Mouse (Mus musculus) hindbrain, embryonic 13.5 days (tissue): ENCODE results near the gene Epo. TPM values are rescaled to one million over a fixed set of nuclear protein-coding genes. Genes with fewer than 3 reads are reported as not detected.
A peak's percentile ranks its signal among the peaks of the same experiment; 100 is the strongest.

Source experiments
- ATAC-seq: fragments of 200-750 bp; cut with Nextera tagmentation; 2 replicates; pipeline ENCODE4 v1.8.0; 2017; ENCODE audit warnings: moderate TSS enrichment; ENCODE audit not compliant: low FRiP score
- H3K27ac ChIP-seq: fragments of 300-500 bp; sonication (generic); 2 replicates; pipeline ENCODE4 v1.5.1; 2015; ENCODE audit warnings: inconsistent platforms, mild to moderate bottlenecking, moderate library complexity
- H3K27me3 ChIP-seq: fragments of 300-500 bp; sonication (generic); 2 replicates; pipeline ENCODE4 v1.6.1; 2015; ENCODE audit warnings: mild to moderate bottlenecking, inconsistent platforms
- H3K36me3 ChIP-seq: fragments of 300-500 bp; sonication (generic); 2 replicates; pipeline ENCODE4 v1.6.1; 2015; ENCODE audit warnings: mild to moderate bottlenecking, inconsistent platforms
- H3K4me1 ChIP-seq: fragments of 300-500 bp; sonication (generic); replicated peaks from 2 replicates; pipeline ENCODE4 v1.6.1; 2015; ENCODE audit warnings: inconsistent platforms
- H3K4me2 ChIP-seq: fragments of 300-500 bp; sonication (generic); 2 replicates; pipeline ENCODE4 v1.6.1; 2015; ENCODE audit warnings: inconsistent platforms, mild to moderate bottlenecking, moderate library complexity
- H3K4me3 ChIP-seq: fragments of 300-500 bp; sonication (generic); 2 replicates; pipeline ENCODE4 v1.5.1; 2015; ENCODE audit warnings: mild to moderate bottlenecking, inconsistent platforms
- H3K9ac ChIP-seq: fragments of 300-500 bp; sonication (generic); 2 replicates; pipeline ENCODE4 v1.6.1; 2015; ENCODE audit warnings: mild to moderate bottlenecking, inconsistent platforms
- H3K9me3 ChIP-seq: fragments of 300-500 bp; sonication (generic); 2 replicates; pipeline ENCODE4 v1.6.1; 2016; ENCODE audit warnings: inconsistent platforms
- WGBS: fragments of 180-500 bp; shearing (Covaris S2); methylation state at CpG from one replicate; pipeline ENCODE4 v1.1.7; 2015; 5-methylcytosine and 5-hydroxymethylcytosine counted together
- polyA plus RNA-seq: library from polyadenylated mRNA; unstranded; fragments of >200 nt; fragmentation: Nextera tagmentation; extraction: Ambion mirVana; gene quantifications from 2 replicates; pipeline ENCODE4 v1.2.1, GENCODE M21; 2015

The Epo gene
- polyA plus RNA-seq, 1 experiment from 2014 or later, result not detected

GRCm38 (mm10) chr5:137512847-137513794 lies 19.9 kb downstream of the Epo start:
- Histone ChIP-seq H3K4me2 (peak overlapping the region; percentile 93), H3K27me3 (no peaks in the 10 kb centered on the region), H3K27ac (0 out of 2 replicates have a peak overlapping the region, but pooled peaks have one; percentile 0), H3K9ac (peak overlapping the region; percentile 100), H3K36me3 (peaks cover 16% of the 10 kb centered on the region; the same call in 1 of the 2 replicates), H3K4me1 (peaks cover 56% of the 10 kb centered on the region), H3K4me3 (peak overlapping the region; percentile 97; the same call in 1 of the 2 replicates), H3K9me3 (no peaks in the 10 kb centered on the region)
- ATAC-seq, result 0 out of 2 replicates have a peak, but pooled peaks have one; percentile 43
- WGBS, result 82% methylated on average over 11 of the region's 11 CpGs

GRCm38 (mm10) chr5:137511706-137512105 lies 21.3 kb downstream of the Epo start:
- 63% methylated on average over 3 of the region's 3 CpGs for WGBS

DNA sequence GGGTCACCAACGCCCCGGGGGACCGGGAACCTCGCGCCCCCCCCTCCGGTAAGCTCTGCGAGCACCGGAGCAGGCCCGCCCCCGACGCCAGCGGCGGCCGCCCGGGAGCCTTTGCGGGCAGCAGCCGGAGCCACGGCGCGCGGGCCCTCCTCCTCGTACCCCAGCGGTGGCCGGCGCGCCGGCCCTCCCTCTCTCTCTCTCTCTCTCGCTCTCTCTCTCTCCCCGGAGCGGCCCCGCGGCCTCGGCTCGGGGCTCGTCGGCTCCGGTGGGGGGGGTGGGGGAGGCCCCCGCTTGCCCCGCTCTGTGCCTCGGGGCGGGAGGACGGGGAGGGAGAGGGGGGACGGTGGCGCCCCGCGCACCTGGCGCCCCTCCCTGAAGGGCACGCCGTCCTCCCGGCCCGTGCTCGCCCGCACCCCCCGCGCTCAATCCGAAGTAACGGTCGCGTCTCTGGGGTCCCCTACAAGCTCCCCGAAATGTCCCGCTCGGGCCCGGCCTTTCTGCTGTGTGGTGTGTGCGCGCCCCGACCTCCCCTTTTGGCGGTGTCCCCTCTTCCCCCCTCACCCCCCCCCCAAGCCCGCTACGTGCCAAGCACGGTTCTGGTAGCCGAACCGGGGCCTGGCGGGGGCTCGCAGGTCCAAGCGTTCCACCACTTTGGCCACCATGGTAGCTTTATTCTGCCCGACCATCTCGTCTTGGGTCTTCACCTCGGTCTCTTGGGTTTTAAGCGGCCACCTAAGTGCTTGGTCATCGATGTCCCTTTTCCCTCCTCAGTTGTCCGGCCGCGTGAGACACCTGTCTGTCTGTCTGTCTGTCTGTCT lies 22.3 kb downstream of the Epo start:
- ATAC-seq, result peak; percentile 33
- 2% methylated on average over 32 of the region's 83 CpGs for WGBS
- peak overlapping the region; percentile 91 for H3K27ac ChIP-seq

More at GRCm38 (mm10) chr5:137511706-137512105, 21.3 kb downstream of the Epo start:
- Histone ChIP-seq H3K27me3 (no peaks in the 10 kb centered on the region), H3K4me1 (peaks cover 56% of the 10 kb centered on the region), H3K36me3 (peaks cover 8% of the 10 kb centered on the region; the same call in 1 of the 2 replicates), H3K4me3 (peak overlapping the region; percentile 97), H3K4me2 (peak overlapping the region; percentile 93), H3K9me3 (no peaks in the 10 kb centered on the region), H3K27ac (peak overlapping the region; percentile 91), H3K9ac (peak overlapping the region; percentile 100)
- no peak for ATAC-seq

GRCm38 (mm10) chr5:137510014-137510501 lies 23.0 kb downstream of the Epo start:
- Histone ChIP-seq H3K4me3 (peak overlapping the region; percentile 97), H3K27me3 (no peaks in the 10 kb centered on the region), H3K9me3 (no peaks in the 10 kb centered on the region), H3K36me3 (peaks cover 8% of the 10 kb centered on the region; the same call in 1 of the 2 replicates), H3K9ac (peak overlapping the region; percentile 100), H3K4me2 (peak overlapping the region; percentile 43), H3K4me1 (peaks cover 42% of the 10 kb centered on the region), H3K27ac (peak overlapping the region; percentile 91)
- 4% methylated on average over 17 of the region's 52 CpGs for WGBS
- ATAC-seq, result peak; percentile 77

More for the DNA sequence above, 22.3 kb downstream of the Epo start:
- H3K4me3 ChIP-seq, result peak overlapping the region; percentile 97
- no peaks in the 10 kb centered on the region for H3K27me3 ChIP-seq
- peak overlapping the region; percentile 100 for H3K9ac ChIP-seq
- H3K4me2 ChIP-seq, result peak overlapping the region; percentile 93
- H3K4me1 ChIP-seq, result peaks cover 49% of the 10 kb centered on the region
- no peaks in the 10 kb centered on the region for H3K9me3 ChIP-seq
- peaks cover 8% of the 10 kb centered on the region; the same call in 1 of the 2 replicates for H3K36me3 ChIP-seq

DNA sequence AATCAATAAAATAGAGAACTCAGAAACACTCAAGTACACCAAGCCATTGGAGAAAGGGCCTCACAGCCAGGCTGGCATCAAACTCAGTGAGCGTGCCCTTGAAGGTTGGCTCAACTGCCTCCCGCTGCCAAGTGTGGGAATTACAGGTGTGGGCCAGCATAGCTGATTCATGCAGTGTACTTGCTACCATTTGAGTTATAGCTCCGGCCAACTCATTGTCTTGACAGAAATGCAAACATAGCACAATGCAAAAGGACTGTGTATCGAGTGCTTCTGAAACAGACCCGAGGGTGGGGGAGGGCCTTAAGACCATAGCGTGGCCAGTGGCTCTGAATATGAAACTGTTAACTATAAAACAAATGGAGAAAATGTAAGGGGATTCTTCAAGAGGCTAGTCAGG lies 29.0 kb downstream of the Epo start:
- peaks cover 10% of the 10 kb centered on the region for H3K36me3 ChIP-seq
- peaks cover 19% of the 10 kb centered on the region for H3K4me1 ChIP-seq
- no peak overlapping the region for H3K4me2 ChIP-seq
- no peak overlapping the region for H3K27ac ChIP-seq
- 88% methylated on average over 6 of the region's 6 CpGs for WGBS
- no peak overlapping the region for H3K4me3 ChIP-seq
- ATAC-seq, result no peak
- H3K9me3 ChIP-seq, result no peaks in the 10 kb centered on the region
- H3K27me3 ChIP-seq, result no peaks in the 10 kb centered on the region
- H3K9ac ChIP-seq, result no peak overlapping the region

GRCm38 (mm10) chr5:137502667-137503110 lies 30.4 kb downstream of the Epo start:
- Histone ChIP-seq H3K27ac (peak overlapping the region; percentile 96), H3K4me1 (peaks cover 19% of the 10 kb centered on the region), H3K4me3 (peak overlapping the region; percentile 57), H3K27me3 (no peaks in the 10 kb centered on the region), H3K36me3 (peaks cover 10% of the 10 kb centered on the region), H3K4me2 (peak overlapping the region; percentile 60), H3K9ac (peak overlapping the region; percentile 85), H3K9me3 (no peaks in the 10 kb centered on the region)
- under 1% methylated on average over 30 of the region's 30 CpGs for WGBS
- ATAC-seq, result peak; percentile 85

GRCm38 (mm10) chr5:137501709-137502666 lies 31.1 kb downstream of the Epo start, which contains the start of gene Pop7:
Gene Pop7, minus strand, starts transcription at chr5:137502518.
- H3K4me1 ChIP-seq, result peaks cover 19% of the 10 kb centered on the region
- H3K4me3 ChIP-seq, result peak within 1 kb of the TSS; percentile 57
- H3K9me3 ChIP-seq, result no peaks in the 10 kb centered on the region
- H3K27me3 ChIP-seq, result no peaks in the 10 kb centered on the region
- H3K27ac ChIP-seq, result peak within 1 kb of the TSS; percentile 96
- peaks cover 10% of the 10 kb centered on the region for H3K36me3 ChIP-seq
- peak within 1 kb of the TSS; percentile 80 for H3K4me2 ChIP-seq
- peak; percentile 94 for ATAC-seq
- H3K9ac ChIP-seq, result peak within 1 kb of the TSS; percentile 85
- WGBS, result 2% methylated on average over 64 of the region's 64 CpGs

GRCm38 (mm10) chr5:137500186-137500585 lies 32.9 kb downstream of the Epo start:
- Histone ChIP-seq H3K4me3 (no peak overlapping the region), H3K4me1 (peaks cover 19% of the 10 kb centered on the region), H3K9ac (no peak overlapping the region), H3K4me2 (no peak overlapping the region), H3K36me3 (peaks cover 10% of the 10 kb centered on the region), H3K27ac (no peak overlapping the region), H3K27me3 (no peaks in the 10 kb centered on the region), H3K9me3 (no peaks in the 10 kb centered on the region)
- no peak for ATAC-seq
- WGBS, result 94% methylated on average over 7 of the region's 7 CpGs

GRCm38 (mm10) chr5:137493831-137494230 lies 39.2 kb downstream of the Epo start:
- no peak overlapping the region for H3K9ac ChIP-seq
- no peak overlapping the region for H3K4me3 ChIP-seq
- no peak for ATAC-seq
- H3K4me1 ChIP-seq, result no peaks in the 10 kb centered on the region
- H3K27me3 ChIP-seq, result no peaks in the 10 kb centered on the region
- H3K36me3 ChIP-seq, result no peaks in the 10 kb centered on the region
- no peak overlapping the region for H3K4me2 ChIP-seq
- no peaks in the 10 kb centered on the region for H3K9me3 ChIP-seq
- no peak overlapping the region for H3K27ac ChIP-seq
- WGBS, result 80% methylated on average over 13 of the region's 13 CpGs

- H3K27me3 ChIP-seq, result peaks cover 1% of the 10 kb centered on the region; the same call in 1 of the 2 replicates
- no peak overlapping the region for H3K9ac ChIP-seq
- H3K36me3 ChIP-seq, result no peaks in the 10 kb centered on the region
- WGBS, result 68% methylated on average over 4 of the region's 4 CpGs
- H3K4me3 ChIP-seq, result no peak overlapping the region
- H3K9me3 ChIP-seq, result no peaks in the 10 kb centered on the region
- ATAC-seq, result no peak
- no peak overlapping the region for H3K27ac ChIP-seq
- H3K4me2 ChIP-seq, result no peak overlapping the region
- no peaks in the 10 kb centered on the region for H3K4me1 ChIP-seq
Measured at GRCm38 (mm10) chr5:137491559-137491958, 41.5 kb downstream of the Epo start.

GRCm38 (mm10) chr5:137487616-137488015 lies 45.4 kb downstream of the Epo start:
- WGBS, result 86% methylated on average over 7 of the region's 7 CpGs
- no peak for ATAC-seq
- H3K27me3 ChIP-seq, result peaks cover 22% of the 10 kb centered on the region; the same call in 1 of the 2 replicates

More at GRCm38 (mm10) chr5:137487616-137488015, 45.4 kb downstream of the Epo start:
- Histone ChIP-seq H3K27ac (no peak overlapping the region), H3K4me1 (peaks cover 14% of the 10 kb centered on the region), H3K9me3 (no peaks in the 10 kb centered on the region), H3K4me3 (no peak overlapping the region), H3K9ac (no peak overlapping the region), H3K36me3 (no peaks in the 10 kb centered on the region), H3K4me2 (no peak overlapping the region)
